Mouse (Mus musculus) spleen, adult 2 months (tissue): Measurements from ENCODE around the gene Gm10295.

Experiments used
- CTCF ChIP-seq: fragments of 200-500 bp; IDR thresholded peaks from 2 replicates; pipeline ENCODE4 v1.5.1; 2011; ENCODE audit warnings: mild to moderate bottlenecking, inconsistent platforms; ENCODE audit not compliant: insufficient read depth, insufficient read length, insufficient replicate concordance; ENCODE audit errors: extremely low read depth
- POLR2A ChIP-seq: fragments of 200-500 bp; IDR thresholded peaks from 2 replicates; pipeline ENCODE4 v1.6.1; 2011; ENCODE audit warnings: low read depth, low read length, inconsistent platforms

GRCm38 (mm10) chr7:71370746-71371145 is 19.5 kb upstream of the Gm10295 start:
- TF ChIP-seq CTCF, result no peak
- no peak for TF ChIP-seq POLR2A
